Mouse (Mus musculus) 3T3-L1 (cell line): ENCODE measurements around the gene Zfp607b.

ENCODE experiments used
- DNase-seq: peaks from one replicate; pipeline ENCODE4 v3.0.0-alpha.2; 2015; ENCODE audit warnings: low read depth, low spot score

The Zfp607b gene

DNA sequence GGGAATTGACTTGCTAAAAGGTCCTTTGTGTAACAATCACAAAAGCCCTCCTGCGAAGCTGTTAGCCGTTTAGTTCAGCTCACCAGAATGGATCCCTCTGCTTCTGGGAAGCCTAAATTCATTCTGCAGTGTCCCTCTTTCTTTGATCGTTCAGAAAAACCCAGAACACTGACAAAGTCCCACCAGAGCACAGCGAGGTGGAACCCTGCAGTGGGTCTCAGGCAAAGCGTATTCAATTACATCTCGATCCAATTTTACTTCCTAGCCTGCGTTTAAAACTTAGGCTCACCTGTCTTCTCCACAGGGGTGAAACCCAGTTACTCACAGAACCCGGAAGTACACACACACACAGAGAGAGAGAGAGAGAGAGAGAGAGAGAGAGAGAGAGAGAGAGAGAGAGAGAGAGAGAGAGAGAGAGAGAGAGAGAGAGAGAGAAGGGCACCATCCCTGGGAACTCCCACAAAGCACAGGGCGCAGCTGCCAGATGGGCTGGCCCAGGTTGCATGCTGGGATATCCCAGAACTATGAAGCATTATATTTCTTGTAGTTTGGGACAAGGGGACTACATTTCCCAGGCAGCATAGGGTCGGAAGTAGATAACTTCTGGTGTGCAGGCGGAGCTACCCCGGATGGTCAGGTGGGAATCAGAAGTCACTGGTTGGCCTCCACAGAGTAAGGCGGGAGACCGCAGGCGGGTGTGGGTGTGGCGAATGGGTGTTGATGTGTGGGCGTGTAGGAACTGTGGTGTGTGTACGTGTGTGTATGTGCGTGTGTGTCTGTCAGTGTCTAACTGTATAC lies at the start of gene Zfp607b:
Gene Zfp607b, plus strand, starts transcription at position 526 of the 798 bp plus-strand sequence.
- peak; percentile 97 for DNase-seq

DNA sequence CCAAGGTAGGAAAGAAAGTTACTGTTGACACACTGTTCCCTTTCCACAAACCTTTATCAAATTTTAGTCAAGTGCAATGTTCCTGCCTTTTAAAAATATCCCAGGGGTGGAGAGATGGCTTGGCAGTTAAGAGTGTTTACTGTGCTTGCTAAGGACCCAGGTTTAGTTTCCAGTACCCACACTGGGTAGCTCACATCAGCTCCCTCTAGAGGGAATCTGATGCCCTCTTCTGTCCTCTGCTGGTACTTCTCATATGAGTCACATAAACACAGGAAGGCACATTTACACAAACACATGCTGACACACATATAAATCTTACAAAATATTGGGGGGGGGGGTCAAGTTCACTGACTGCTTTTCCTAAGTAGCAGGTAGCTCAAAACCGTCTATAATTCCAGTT lies 44.7 kb upstream of the Zfp607b start:
- DNase-seq = peak; percentile 19

DNA sequence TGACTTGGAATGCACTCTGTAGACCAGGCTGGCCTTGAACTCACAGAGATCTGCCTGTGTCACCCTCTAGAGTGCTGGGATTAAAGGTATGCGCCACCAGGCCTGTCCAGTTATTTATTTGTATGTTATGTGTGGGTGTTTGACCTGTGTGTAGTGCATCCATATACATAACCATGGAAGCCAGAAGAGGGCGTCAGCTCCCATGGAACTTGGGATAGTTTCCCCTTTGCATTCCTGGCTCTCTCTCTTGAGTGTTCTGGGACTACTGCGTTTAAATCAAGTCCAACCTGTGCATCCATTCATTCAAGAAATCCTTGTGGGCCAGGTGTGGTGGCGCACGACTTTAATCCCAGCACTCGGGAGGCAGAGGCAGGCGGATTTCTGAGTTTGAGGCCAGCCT lies 42.6 kb upstream of the Zfp607b start:
- DNase-seq = no peak

DNA sequence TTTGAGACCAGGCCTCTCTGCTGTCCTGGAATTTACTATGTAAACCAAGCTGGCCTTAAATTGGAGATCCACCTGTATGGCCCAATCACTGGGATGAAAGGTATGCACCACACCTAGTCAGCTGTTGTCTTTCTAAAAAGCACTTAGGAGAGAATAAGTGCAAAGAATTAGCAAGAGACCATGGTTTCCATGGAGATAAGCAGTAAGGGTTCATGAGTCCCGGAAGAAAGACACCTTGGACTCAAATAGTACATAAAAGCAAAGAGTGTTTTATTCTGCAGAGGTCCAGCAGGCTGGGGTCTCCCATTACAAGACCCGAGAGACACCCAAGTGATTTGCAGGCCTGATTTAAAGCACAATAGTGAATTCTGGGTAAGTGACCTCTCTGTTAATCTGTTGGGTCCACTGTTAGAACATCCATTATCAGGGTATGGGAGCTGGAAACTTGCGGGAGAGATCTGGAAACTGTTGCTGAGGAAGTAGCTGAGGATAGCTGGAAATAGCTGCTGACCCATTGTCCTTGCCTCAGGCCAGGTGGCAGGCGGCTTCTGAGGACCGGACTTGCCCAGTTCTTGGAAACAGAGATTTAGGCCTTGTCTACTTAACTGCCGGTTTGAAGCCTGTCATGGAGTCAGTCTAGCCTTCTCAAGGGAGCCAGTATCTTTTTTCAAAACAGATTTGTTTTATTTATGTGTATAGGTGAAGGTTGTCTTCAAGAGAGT lies 41.7 kb upstream of the Zfp607b start:
- no peak for DNase-seq

DNA sequence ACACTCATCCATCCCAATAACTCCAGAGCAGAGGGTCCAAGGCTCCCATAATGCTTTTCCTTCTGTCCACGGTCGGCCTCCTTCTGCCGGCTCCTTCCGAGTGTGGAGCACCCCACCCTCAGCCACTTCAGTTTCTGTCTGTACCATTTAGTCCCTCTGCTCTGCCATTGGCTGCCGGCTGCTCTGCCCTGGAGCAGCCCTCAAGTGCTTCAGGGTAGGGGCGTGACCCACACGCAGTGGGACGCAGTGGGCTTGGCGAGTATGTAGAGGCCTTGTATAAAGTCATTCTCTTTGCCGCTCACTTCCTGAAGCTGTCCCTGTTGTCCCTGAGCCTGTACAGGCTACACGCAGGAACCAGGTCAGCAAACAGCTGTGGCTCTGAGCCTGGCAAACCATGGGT lies 39.4 kb upstream of the Zfp607b start:
- no peak for DNase-seq

DNA sequence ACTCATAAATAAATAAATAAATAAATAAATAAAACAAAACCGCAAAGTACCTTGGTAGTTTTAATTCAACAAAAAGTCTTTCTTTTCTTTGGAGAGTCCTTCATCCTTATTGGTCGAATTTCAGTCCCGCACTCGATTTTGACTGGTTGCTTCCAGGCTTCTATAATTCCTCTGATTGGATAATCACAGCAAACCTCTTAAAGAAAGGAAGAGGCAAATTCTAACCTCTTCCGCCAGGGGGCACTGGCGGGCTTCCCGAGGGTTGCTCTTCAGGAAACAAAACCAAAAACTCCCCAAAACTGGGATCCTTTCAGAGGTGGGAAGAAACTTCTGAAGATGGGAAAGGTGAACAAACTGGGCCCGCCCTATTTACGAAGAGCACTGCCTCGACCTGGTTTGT lies 38.2 kb upstream of the Zfp607b start:
- DNase-seq = peak; percentile 83

DNA sequence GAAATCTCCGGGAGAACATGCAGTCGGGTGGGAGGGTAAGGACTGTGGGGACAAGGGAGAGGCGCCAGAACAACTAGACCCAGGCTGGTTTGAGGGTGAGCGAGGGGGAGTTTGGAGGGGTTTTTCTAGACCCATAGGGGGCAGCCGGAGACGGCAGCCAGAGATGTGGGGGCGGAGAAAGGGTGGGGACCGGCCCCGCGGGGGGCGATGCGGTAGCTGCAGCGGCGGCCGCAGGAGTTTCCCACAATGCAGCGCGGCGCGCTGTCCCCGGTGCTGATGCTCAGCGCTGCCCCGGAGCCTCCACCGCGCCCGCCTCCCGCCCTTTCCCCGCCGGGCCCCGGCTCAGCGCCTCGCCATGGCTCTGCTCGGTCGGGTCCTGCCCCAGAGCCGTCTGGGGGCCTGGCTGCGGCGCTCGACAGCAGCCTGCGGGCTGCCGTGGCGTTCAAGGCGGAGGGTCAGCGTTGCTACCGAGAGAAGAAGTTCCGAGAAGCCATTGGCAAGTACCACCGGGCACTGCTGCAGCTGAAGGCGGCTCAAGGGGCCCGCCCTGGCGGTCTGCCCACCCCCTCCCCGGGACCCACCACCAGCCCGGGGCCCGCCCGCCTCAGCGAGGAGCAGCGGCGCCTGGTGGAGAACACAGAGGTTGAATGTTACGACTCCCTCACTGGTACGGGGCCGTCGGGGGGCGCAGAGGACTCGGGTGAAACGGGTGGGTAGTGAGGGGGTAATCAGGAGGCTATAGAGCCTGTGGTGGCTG lies 35.3 kb upstream of the Zfp607b start, which contains the start of gene Ttc9b:
Gene Ttc9b, plus strand, starts transcription at position 235 of the 757 bp plus-strand sequence.
- DNase-seq = no peak

DNA sequence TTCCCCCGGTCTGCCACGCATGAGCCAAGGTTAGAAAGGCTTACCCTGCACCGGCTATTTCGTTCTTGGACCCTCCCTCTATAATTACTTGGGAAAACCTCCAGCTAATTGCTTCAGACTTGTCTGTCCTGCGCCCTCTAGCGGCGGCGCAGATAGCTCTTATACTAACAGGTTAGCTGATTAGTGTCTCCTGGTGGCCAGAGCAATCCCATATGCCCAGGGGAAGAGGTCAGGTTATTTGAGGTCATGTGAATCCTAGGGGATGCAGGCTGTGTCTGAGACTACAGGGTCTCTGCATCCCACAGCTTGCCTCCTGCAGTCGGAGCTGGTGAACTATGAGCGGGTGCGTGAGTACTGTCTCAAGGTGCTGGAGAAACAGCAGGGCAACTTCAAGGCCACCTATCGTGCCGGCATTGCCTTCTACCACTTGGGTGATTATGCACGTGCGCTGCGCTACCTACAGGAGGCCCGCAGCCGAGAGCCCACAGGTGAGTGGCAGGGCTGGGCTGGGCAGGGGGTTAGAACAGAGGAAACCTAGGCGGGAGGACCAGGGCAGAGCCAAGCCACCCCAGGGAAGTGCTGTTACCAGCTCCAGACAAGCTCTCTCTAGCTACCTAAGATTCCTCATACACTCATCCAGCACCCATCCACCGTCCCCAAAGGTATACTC lies 34.4 kb upstream of the Zfp607b start:
- DNase-seq = no peak

DNA sequence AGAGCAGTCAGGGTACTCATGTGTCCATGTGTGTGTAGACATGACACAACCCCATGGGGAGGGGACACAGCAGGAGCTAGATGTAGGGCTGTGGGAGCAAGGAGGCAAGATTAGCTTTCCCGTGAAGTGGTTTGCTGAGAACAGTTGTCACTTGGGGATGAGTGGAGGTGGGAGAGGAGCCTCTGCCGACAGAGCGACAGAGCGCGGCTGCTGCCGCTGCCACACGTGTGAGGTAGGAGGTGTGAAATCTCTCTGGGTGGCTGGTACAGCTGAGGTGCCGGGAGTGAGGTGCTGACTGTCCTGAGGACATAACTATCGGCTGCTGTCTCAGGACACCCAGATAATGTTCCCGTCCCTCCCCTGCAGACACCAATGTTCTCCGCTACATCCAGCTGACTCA lies 33.6 kb upstream of the Zfp607b start:
- DNase-seq = no peak

DNA sequence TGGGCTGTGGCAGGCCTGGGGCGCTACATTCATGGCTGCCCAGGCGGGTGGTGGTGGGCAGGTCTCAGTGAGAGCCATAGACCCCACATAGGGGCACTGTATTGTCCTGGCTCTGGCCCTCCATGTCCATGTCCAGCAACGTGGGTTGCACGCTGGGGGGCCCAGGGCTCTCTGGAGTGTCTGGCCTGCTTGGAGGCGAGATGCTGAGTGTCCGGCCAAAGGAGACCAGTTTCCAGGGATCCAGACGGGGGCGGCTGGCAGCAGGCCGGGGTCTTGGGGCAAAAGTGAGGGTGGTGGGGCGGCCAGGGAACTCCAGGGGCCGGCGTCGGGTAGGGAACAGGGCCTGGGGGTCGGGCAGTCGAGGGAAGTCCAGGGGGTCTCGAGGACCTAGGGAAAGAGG lies 32.5 kb upstream of the Zfp607b start:
- no peak for DNase-seq

DNA sequence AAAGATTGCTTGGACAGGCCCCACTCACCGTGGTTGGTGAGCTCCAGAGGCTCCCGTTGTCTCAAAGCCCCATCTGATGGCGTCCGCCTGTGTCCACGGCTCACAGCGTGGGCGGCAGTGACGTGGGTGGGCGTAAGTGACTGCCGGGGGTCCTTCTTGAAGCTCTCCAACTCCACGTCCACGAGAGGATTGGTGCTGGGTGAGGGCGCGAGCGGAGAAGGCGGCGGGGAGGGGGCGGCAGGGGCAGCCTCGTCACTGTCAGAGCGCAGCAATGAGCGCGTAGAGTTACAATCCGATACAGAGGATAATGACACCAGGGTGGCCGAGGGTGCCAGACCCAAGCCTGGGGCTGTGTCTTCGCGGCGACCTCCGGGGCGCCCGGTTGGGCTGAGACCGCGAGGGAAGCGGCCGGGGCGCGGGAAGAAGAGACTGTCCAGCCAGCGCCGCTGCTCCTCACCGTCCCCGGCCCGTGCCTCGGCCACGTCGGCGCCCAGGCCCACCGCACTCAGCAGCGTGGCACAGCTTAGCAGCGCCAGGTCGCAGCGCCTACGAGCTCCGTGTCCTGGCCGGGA lies 31.2 kb upstream of the Zfp607b start:
- DNase-seq = no peak

DNA sequence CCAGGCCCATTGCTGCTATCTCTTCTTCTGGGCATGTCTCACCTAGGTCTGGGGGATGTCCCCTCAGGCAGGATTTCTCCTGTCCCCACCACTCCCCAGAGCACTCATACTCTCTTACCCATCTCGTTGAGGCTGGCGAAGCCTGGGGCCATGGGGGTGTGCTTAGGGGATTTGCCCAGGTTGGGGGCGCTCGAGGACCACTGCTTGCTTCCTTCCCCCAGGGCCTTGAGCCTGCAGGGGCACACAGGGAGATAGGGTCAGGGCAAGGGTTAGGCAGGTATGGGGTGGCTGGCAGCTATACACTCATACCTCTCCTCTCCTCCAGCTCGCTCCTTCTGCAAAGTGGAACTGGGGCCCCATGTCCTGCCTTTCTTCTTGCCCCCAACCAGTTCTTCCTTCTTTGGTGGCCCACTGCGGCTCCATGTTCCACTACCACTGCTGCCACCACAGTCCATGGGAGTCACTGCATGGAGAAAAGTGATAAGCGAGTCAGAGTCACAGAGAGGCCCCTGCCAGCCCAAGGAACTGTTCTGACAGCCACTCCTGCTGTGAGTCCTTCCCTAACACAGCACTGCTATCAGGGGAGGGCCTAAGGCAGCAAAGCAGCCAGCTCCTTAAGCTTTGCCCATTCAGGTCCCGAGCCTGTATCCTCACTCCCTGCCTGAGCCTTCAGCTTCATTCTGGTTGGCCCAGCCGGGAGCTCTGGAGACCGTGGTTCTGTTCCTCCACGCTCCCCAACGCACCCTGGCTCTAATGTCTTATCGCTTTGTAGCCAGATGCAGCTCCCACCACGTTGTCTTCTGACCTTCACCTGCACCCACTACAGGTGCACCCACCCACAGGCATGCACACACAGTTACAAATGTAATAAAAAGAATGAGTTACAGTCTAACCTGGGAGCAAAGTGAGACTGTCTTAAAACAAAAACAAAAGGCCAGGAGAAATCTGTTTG lies 30.2 kb upstream of the Zfp607b start:
- DNase-seq = no peak

DNA sequence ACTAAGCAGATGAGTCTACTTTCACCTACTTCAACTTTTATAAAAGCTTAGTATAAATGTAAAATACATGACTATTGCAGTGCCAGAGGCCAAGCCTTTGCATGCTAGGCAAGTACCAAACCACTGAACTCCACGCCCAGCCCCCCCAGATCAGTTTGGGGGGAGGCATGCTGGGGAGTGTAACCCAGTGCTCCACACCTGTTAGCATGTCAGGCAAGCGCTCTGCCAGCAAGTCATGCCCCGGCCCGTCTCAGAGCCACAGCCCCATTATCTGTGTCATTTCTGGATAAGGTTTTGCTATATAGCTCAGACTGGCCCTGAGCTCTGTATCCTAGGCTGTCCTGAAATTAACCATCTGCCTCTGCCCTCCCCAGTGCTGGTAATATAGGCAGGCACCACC lies 27.1 kb upstream of the Zfp607b start:
- no peak for DNase-seq

DNA sequence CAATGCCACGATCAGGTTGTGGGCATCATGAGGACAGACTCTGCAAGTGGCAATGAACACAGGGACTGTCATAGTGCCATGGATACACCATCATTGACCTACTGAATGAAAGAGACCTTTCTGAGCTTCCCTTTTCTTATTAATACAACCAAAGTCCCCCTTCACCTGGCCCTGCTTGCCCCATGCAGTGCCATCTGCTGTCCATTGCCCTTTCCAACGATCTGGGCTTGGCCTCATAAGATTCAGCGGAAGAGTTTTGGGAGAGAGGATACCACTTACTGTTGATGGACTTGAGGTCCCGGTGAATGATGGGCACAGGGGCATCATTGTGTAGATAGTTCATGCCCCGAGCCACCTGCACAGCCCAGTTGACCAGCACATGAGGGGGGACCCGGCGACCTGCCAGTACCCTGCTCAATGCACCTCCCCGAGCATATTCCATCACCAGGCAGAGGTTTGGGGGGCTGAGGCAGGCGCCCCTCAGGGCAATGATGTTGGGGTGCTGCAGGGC lies 16.0 kb upstream of the Zfp607b start:
- no peak for DNase-seq

DNA sequence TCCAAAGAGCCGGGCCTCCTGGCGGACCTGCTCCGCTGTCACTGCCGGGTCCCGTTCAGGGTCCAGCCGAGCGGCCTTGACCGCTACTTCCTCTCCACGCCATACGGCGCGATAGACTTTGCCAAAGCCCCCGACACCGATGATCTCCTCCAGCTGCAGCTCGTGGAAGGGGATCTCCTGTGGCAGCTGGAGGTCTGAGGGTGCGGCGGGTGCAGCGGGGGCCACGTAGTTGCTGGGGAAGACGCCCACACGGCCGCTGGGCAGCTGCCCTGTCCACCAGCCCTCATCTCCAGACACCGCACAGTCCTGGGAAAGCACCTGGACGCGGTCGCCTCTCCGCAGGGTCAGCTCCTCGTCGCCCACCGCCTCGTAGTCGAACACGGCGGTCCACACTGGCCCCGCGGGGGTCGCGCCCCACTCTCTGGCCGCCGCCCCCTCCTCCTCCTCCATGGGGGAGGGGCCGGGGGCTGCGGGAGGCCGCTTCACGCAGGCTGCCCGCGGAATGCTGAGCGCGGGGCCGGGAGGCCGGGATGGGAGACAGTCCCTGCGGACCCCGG lies 15.5 kb upstream of the Zfp607b start:
- DNase-seq = no peak

DNA sequence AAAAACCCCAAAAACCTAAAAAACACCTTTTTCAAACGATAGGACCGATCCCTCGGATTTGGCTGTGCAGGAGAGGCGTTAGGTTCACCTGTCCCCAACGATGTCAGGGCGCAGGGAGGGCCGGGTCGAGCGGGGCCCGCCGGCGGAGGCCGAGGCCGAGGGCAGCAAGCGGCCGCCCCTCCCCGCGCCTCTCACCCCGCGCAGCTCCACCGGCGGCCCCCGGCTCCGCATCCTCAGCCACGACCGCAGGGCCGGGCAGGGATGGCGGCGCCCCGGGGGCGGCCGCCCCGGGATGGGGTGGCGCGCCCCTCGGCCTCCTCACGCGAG lies 15.0 kb upstream of the Zfp607b start:
- no peak for DNase-seq

DNA sequence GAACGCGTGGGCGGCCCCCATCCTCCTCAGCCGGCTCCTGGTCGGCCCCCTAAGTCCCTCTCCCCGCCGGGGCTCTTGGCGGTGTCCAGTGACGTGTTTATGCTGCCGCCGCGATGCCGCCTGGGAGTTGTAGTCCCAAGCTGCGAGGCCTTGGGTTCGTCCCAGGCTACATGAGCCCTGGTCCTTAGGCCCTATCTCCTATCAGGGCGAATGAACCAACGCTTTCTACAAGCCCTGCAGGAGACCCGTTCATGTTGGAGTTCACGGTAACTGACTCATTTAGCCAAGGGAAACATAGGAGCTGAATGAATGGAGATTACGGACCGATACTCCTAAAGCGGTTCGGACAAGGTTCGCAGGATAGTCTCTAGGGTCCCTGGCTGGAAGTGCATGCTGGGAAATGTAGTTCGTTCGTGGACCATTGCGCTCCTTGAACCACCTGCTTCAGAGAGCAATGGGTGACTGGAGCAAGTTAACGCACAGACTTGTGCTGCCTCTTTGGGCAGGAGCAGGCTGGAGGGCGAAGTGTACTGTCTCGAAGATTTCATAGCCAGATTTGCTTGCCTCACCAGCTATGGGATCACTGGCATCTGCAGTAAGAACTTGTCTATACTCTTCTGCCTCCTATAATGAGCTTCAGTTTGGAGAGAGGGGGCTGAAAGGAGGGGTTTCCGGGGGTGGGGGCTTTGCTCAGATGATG lies 14.5 kb upstream of the Zfp607b start, which contains the start of gene Map3k10:
Gene Map3k10, minus strand, starts transcription at position 77 of the 700 bp plus-strand sequence.
- DNase-seq = peak; percentile 88

DNA sequence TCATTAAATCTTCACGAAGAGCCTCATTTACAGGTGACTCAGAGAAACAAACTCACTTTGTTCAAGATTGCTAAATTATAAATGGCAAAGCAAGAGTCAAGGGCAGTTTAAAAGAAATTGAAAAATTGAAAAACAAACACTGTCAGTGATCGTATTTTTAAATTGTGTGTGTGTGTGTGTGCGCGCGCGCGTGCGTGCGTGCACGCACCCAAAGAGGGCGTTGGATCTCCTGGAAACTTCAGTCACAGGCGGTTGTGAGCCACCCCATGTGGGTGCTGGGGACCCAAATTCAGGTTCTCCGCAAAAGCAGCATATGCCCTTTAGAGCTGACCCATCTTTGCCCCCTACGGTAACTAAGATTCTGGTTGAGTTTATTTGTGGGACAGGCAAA lies 13.9 kb upstream of the Zfp607b start:
- DNase-seq = no peak

DNA sequence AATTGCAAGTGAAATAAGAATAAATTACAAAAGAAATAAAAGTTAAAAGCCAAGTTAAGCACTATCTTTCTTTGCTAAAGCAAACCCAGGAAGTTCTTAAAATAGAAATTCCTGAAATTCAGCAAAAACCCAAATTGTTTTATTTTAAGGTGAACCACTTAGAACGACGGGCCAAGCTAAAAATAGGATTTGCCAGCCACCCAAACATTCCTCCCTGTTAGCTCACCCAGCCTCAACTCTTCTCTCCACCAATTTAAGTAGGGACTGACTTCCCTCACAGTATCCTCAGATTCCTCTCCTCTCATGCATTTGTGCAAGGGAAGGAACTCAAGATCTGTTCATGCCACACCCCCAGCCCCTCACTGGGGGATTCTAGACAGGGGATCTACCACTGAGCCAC lies 5.9 kb upstream of the Zfp607b start:
- peak; percentile 39 for DNase-seq
